Mouse (Mus musculus) testis, adult 2 months (tissue): ENCODE data around the gene Tnr.

Experiments used
- CTCF ChIP-seq: fragments of 200-500 bp; IDR thresholded peaks from 2 replicates; pipeline ENCODE4 v1.5.1; 2012; ENCODE audit warnings: low read depth, mild to moderate bottlenecking, inconsistent platforms, low read length, moderate library complexity; ENCODE audit not compliant: control insufficient read depth, insufficient read depth, insufficient replicate concordance
- POLR2A ChIP-seq: fragments of 200-500 bp; IDR thresholded peaks from 2 replicates; pipeline ENCODE4 v1.6.1; 2012; ENCODE audit warnings: low read depth, mild to moderate bottlenecking, inconsistent platforms, low read length, moderate library complexity; ENCODE audit not compliant: control insufficient read depth

GRCm38 (mm10) chr1:159869619-159870441, 346.3 kb downstream of the Tnr start:
- no peak for TF ChIP-seq CTCF
- no peak for TF ChIP-seq POLR2A
